Mouse (Mus musculus): ENCODE results near the gene Pank1. TPM values are rescaled to one million over a fixed set of nuclear protein-coding genes. Genes with fewer than 3 reads are reported as not detected.

Gene Pank1
- polyA plus RNA-seq (2016; fragmentation: Nextera tagmentation; extraction: Ambion mirVana): 6.4 and 7.2 TPM in 2 replicates

GRCm38 (mm10) chr19:34878603-34879541, at the start of gene Pank1:
Pank1 (minus strand) TSS chr19:34879455.
- peak; percentile 85 for DNase-seq (ENCODE audit: low spot score)
- Histone ChIP-seq H3K4me3 (peak within 1 kb of the TSS; percentile 89), H3K27ac (peak within 1 kb of the TSS; percentile 98), H3K9me3 (replicated peaks) (no peaks in the 10 kb centered on the region), H3K4me1 (peaks cover 16% of the 10 kb centered on the region), H3K27me3 (ENCODE audit: low read depth, poor library complexity, severe bottlenecking) (no peaks in the 10 kb centered on the region), H3K36me3 (no peaks in the 10 kb centered on the region)
- under 1% methylated on average over 85 of the region's 96 CpGs for WGBS

DNA sequence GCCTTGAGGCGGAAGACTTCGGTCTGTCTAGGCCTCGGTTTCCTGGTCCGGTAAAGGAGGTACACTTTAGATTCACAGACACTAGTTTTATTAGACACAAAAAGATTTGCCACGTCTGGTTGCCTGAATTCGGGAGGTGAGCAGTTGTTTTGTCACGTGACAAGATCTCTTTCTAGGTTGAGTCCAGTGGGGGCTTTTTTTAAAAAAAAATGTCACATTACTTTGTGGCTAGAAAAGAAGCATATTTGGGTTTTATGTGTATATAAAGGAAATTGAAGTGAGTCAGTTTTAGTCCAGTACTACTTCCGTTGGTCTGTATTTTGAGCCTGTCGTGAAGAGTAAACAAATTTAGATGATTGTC, 43.3 kb upstream of the Pank1 start:
- no peaks in the 10 kb centered on the region; the same call in 1 of the 2 replicates for H3K4me1 ChIP-seq
- H3K27me3 ChIP-seq (ENCODE audit: low read depth, poor library complexity, severe bottlenecking): no peaks in the 10 kb centered on the region
- DNase-seq (ENCODE audit: low spot score): no peak
- H3K27ac ChIP-seq: peak overlapping the region; percentile 93
- H3K36me3 ChIP-seq: peaks cover 33% of the 10 kb centered on the region
- H3K4me3 ChIP-seq: peak overlapping the region; percentile 90
- no peaks in the 10 kb centered on the region for H3K9me3 ChIP-seq (replicated peaks)
- 1% methylated on average over 9 of the region's 9 CpGs for whole genome bisulfite sequencing

GRCm38 (mm10) chr19:34921652-34922602, 42.7 kb upstream of the Pank1 start, which contains the start of gene Kif20b:
Kif20b (plus strand) TSS chr19:34922361.
- peaks cover 28% of the 10 kb centered on the region for H3K36me3 ChIP-seq
- no peaks in the 10 kb centered on the region; the same call in 1 of the 2 replicates for H3K4me1 ChIP-seq
- peak within 1 kb of the TSS; percentile 93 for H3K27ac ChIP-seq
- WGBS: under 1% methylated on average over 57 of the region's 57 CpGs
- peak; percentile 96 for DNase-seq (ENCODE audit: low spot score)
- no peaks in the 10 kb centered on the region for H3K27me3 ChIP-seq (ENCODE audit: low read depth, poor library complexity, severe bottlenecking)
- H3K4me3 ChIP-seq: peak within 1 kb of the TSS; percentile 90
- no peaks in the 10 kb centered on the region for H3K9me3 ChIP-seq (replicated peaks)

DNA sequence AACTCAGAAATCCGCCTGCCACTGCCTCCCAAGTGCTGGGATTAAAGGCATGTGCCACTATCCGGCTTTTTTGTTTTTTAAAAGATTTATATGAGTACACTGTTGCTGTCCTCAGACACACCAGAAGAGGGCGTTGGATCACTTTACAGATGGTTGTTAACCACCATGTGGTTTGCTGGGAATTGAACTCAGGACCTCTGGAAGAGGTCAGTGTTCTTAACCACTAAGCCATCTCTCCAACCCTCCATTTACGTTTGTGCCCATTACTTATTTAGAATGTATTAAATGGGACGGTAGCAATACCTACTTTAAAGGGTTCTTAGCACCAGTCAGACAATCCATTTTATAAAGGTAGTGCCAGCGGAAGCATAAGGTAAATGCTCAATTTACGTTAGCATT, 42.0 kb upstream of the Pank1 start:
- DNase-seq (ENCODE audit: low spot score): no peak
- peak overlapping the region; percentile 90 for H3K4me3 ChIP-seq
- H3K27me3 ChIP-seq (ENCODE audit: low read depth, poor library complexity, severe bottlenecking): no peaks in the 10 kb centered on the region
- H3K4me1 ChIP-seq: no peaks in the 10 kb centered on the region; the same call in 1 of the 2 replicates
- WGBS: 27% methylated on average over 7 of the region's 7 CpGs
- peaks cover 21% of the 10 kb centered on the region for H3K36me3 ChIP-seq
- H3K9me3 ChIP-seq (replicated peaks): no peaks in the 10 kb centered on the region
- peak overlapping the region; percentile 93; the same call in 1 of the 2 replicates for H3K27ac ChIP-seq

GRCm38 (mm10) chr19:34920531-34920930, 41.3 kb upstream of the Pank1 start:
- Histone ChIP-seq H3K9me3 (replicated peaks) (no peaks in the 10 kb centered on the region), H3K36me3 (peaks cover 14% of the 10 kb centered on the region), H3K27ac (no peak overlapping the region), H3K4me1 (no peaks in the 10 kb centered on the region; the same call in 1 of the 2 replicates), H3K27me3 (ENCODE audit: low read depth, poor library complexity, severe bottlenecking) (no peaks in the 10 kb centered on the region), H3K4me3 (no peak overlapping the region)
- DNase-seq (ENCODE audit: low spot score): no peak
- 87% methylated on average over 3 of the region's 3 CpGs for WGBS

- H3K4me1 ChIP-seq: no peaks in the 10 kb centered on the region; the same call in 1 of the 2 replicates
- H3K4me3 ChIP-seq: no peak overlapping the region
- no peaks in the 10 kb centered on the region for H3K9me3 ChIP-seq (replicated peaks)
- no peaks in the 10 kb centered on the region for H3K27me3 ChIP-seq (ENCODE audit: low read depth, poor library complexity, severe bottlenecking)
- no peak overlapping the region for H3K27ac ChIP-seq
- DNase-seq (ENCODE audit: low spot score): no peak
- peaks cover 10% of the 10 kb centered on the region for H3K36me3 ChIP-seq
- 93% methylated on average over 4 of the region's 4 CpGs for WGBS
Observed at GRCm38 (mm10) chr19:34920066-34920465, 40.8 kb upstream of the Pank1 start.

DNA sequence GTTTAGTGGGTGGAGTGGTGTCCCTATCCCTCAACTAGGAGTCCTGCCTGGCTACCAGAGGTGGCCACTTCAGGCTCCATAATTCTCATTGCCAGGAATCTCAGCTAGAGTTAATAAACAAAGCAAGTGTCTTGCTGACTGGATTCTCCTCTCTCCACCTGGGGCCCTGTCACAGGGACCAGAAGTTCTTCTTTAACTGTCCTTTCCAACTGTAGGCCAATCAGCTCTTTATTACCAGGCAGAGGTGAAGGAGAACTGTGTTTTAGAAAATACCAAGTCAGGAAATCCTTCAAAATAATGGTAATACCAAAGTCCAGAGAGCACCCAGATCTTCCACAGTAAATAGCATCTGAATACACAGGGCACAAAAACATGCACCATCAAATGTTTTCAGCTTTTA, 33.1 kb upstream of the Pank1 start:
- Histone ChIP-seq H3K9me3 (replicated peaks) (no peaks in the 10 kb centered on the region), H3K27ac (no peak overlapping the region), H3K36me3 (no peaks in the 10 kb centered on the region)

DNA sequence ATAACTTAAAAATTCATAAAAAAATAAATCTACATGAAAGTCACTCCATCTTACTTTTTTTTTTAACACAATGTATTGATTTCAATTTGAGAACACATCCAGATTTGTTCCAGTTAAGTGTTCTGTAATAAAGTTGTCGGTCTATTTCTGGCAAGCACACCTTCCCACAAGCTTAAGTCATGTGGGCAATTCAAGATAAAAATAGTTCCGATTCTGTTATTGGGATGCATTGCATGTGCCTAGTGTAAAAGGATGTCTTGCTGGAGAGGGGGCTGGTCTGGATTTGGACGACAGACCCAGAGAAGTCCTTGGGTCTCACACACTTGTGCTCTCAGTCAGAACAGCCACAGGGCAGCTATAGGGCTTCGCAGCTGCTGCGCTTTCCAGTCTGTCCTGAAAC, 27.5 kb upstream of the Pank1 start:
- WGBS: 86% methylated on average over 5 of the region's 5 CpGs
- no peak for DNase-seq (ENCODE audit: low spot score)
- Histone ChIP-seq H3K27ac (no peak overlapping the region), H3K4me1 (peaks cover 11% of the 10 kb centered on the region), H3K9me3 (replicated peaks) (no peaks in the 10 kb centered on the region; the same call in 1 of the 2 replicates), H3K4me3 (no peak overlapping the region), H3K27me3 (ENCODE audit: low read depth, poor library complexity, severe bottlenecking) (no peaks in the 10 kb centered on the region), H3K36me3 (no peaks in the 10 kb centered on the region)

More for the DNA sequence above, 33.1 kb upstream of the Pank1 start:
- DNase-seq (ENCODE audit: low spot score): no peak
- H3K4me3 ChIP-seq: no peak overlapping the region
- H3K27me3 ChIP-seq (ENCODE audit: low read depth, poor library complexity, severe bottlenecking): no peaks in the 10 kb centered on the region
- peaks cover 11% of the 10 kb centered on the region for H3K4me1 ChIP-seq

DNA sequence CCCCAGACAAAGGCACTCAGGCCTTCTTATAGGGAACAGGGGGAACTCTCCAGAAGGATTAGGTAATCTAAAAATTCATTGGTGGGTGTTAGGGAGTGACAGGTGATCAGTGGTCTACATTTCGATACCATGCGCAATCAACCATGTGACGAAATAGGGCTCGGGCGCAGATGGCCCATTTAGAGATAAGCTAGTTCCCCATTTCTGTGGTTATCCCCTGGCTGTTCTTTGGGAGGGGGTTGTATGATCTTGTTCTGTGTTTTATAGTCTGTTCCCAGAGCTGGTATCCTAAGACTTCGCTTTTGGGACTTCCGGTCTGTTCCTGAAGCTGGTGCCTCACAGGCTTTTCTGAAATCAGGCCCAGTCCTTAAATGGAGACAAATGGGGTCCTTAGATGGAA, 26.2 kb upstream of the Pank1 start:
- H3K9me3 ChIP-seq (replicated peaks): no peaks in the 10 kb centered on the region; the same call in 1 of the 2 replicates
- H3K4me1 ChIP-seq: peaks cover 11% of the 10 kb centered on the region
- no peak for DNase-seq (ENCODE audit: low spot score)
- H3K36me3 ChIP-seq: no peaks in the 10 kb centered on the region
- H3K4me3 ChIP-seq: no peak overlapping the region
- no peaks in the 10 kb centered on the region for H3K27me3 ChIP-seq (ENCODE audit: low read depth, poor library complexity, severe bottlenecking)
- WGBS: 97% methylated on average over 7 of the region's 7 CpGs
- no peak overlapping the region for H3K27ac ChIP-seq

- DNase-seq (ENCODE audit: low spot score): no peak
- 86% methylated on average over 5 of the region's 5 CpGs for WGBS
- H3K4me1 ChIP-seq: peaks cover 11% of the 10 kb centered on the region
- H3K27ac ChIP-seq: no peak overlapping the region
- no peaks in the 10 kb centered on the region; the same call in 1 of the 2 replicates for H3K9me3 ChIP-seq (replicated peaks)
- H3K36me3 ChIP-seq: no peaks in the 10 kb centered on the region
- H3K27me3 ChIP-seq (ENCODE audit: low read depth, poor library complexity, severe bottlenecking): no peaks in the 10 kb centered on the region
- no peak overlapping the region for H3K4me3 ChIP-seq
Observed at GRCm38 (mm10) chr19:34904032-34904431, 24.8 kb upstream of the Pank1 start.

DNA sequence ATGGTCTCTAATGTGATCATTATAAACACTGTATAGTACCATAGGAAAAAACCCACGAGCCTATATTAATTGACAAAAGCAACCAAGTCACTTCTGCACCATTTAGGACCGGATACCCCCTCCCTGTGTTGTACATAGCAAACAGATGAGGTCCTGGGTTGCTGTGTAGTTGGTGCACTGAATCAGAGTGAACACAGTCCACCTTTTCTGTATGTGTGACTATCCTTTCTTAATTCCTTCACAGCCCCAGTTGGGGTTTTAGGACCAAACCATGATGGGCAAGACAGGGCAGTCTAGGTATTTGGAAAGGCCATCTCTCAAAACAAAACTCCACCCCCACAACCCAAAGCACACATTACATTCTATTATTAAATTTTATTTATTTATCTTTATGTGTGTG, 22.5 kb upstream of the Pank1 start:
- Histone ChIP-seq H3K4me1 (no peaks in the 10 kb centered on the region), H3K27ac (no peak overlapping the region), H3K4me3 (no peak overlapping the region), H3K9me3 (replicated peaks) (no peaks in the 10 kb centered on the region; the same call in 1 of the 2 replicates), H3K27me3 (ENCODE audit: low read depth, poor library complexity, severe bottlenecking) (no peaks in the 10 kb centered on the region), H3K36me3 (no peaks in the 10 kb centered on the region)
- DNase-seq (ENCODE audit: low spot score): no peak
- 59% methylated on average over 2 of the region's 2 CpGs for WGBS

DNA sequence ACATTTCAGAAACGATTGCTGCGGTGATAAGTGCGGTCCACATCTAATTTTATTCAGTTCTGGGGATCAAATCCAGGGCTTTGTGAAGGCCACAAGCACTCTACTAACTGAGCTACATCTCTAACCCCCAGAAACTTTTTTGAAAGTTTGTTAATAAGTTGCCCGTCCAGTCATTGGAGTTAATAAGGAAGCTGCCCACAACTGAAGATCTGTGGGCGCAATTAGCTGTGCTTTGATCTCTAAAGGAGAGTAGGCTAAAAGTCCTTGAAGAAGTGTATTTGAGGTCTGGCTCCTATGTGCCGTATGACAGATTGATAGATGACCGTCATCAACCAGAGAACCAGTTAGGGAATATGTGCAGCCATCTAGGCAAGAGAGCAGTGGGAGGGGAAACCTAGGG, 22.0 kb upstream of the Pank1 start:
- 74% methylated on average over 7 of the region's 7 CpGs for WGBS
- H3K36me3 ChIP-seq: no peaks in the 10 kb centered on the region
- no peak overlapping the region for H3K27ac ChIP-seq
- H3K4me1 ChIP-seq: no peaks in the 10 kb centered on the region
- no peak overlapping the region for H3K4me3 ChIP-seq
- DNase-seq (ENCODE audit: low spot score): no peak
- H3K9me3 ChIP-seq (replicated peaks): no peaks in the 10 kb centered on the region; the same call in 1 of the 2 replicates
- no peaks in the 10 kb centered on the region for H3K27me3 ChIP-seq (ENCODE audit: low read depth, poor library complexity, severe bottlenecking)
